Mouse (Mus musculus): ENCODE measurements around the gene Gm7247. TPM values are rescaled to one million over a fixed set of nuclear protein-coding genes. Genes with fewer than 3 reads are reported as not detected.

Gm7247 gene
- not detected for polyA plus RNA-seq (2014; fragmentation: Illumina TruSeq; extraction: RNeasy Lipid Tissue Mini Kit (QIAGEN cat#74804); ENCODE audit: low replicate concordance)

DNA sequence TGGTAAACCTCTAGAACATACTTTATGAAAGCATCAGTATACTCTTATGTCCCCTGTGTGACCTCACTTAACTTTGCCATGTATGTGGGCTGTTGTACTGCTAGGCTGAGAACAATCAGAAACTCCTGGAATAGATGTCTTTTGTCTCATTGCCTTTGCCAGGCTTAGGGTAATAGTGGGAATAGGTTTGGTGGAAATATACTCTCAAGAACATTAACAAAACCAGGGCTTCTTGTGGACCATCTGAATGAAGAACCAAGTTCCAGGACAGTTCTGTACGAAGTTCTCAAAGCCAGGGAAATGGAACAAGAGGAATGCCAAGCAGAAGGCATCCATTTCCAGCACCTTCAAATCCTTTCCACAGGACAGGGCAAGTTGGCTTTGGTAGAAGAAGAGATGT is at the start of gene Gm7247:
Gene Gm7247 (plus strand): TSS at position 301 of the 400 bp plus-strand sequence.

DNA sequence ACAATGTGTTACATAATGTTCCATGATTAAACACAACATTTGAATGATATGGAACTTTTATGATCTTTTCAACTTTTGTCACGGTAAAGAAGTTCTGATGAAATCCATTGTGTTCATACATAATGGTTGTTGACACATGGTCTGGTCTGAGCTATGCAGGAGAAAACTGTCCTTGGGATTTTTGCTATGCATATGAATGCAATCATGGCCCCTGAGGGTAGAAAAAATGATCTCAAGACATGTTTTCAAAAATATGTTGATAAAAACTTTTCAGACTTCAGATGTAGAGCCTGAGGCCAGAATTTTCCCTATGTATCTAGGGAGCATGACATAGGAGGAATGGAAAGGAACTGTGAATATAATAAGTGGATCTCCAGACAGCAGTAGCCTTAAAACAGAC is 49.0 kb downstream of the Gm7247 start, which contains the start of gene Vmn2r88:
Gene Vmn2r88 (plus strand): TSS at position 301 of the 400 bp plus-strand sequence.

DNA sequence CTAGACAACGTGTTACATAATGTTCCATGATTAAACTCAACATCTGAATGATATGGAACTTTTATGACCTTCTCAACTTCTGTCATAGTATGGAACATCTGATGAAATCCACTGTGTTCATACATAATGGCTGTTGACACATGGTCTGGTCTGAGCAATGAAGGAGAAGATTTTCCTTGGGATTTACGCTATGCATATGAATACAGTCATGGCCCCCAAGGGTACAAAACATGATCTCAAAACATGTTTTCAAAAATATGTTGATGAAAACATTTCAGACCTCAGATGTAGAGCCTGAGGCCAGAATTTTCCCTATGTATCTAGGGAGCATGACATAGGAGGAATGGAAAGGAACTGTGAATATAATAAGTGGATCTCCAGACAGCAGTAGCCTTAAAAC is 90.0 kb downstream of the Gm7247 start, which contains the start of gene Vmn2r89:
Gene Vmn2r89 (plus strand): TSS at position 301 of the 400 bp plus-strand sequence.

DNA sequence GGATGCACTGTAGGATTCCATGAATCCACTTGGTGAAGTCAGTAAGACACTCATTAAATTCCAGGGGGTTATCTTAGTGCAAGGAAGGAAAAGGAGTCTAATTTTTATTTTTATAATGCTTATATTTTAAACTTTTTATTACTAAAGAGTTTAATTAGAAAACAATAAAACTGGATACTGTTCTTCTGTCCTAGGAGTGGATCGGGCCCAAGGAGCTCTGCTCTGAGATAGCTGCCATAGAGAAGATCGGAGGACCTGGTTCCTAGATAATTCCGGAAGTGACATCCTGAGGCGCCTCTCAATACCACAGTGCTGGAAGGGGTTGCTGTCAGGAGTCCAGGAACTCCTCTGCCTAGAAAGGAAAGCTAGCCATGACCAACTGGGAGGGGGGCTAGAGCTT is 190.9 kb downstream of the Gm7247 start, which contains the start of gene Gm5622:
Gene Gm5622 (plus strand): TSS at position 301 of the 400 bp plus-strand sequence.

DNA sequence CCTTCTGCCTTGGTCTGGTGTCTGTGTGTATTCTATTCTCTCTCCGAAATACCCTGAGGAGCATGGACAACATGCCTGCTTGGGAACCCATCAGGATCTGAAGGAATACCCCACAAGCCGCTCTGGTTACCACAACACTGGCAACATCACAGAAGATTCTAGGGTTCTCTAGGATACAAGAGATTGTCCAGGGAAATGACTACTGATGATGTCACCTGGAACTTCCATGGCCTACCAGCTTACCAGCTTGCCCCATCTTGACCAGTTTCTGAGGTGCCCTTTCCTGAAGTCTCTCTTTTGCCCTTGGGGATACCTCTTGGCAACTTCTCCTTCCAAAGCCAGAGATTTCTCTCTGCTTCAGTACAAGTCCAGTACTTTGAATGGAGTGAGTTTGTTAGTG is 212.4 kb downstream of the Gm7247 start, which contains the start of gene Gm17175:
Gene Gm17175 (minus strand): TSS at position 101 of the 400 bp plus-strand sequence.

DNA sequence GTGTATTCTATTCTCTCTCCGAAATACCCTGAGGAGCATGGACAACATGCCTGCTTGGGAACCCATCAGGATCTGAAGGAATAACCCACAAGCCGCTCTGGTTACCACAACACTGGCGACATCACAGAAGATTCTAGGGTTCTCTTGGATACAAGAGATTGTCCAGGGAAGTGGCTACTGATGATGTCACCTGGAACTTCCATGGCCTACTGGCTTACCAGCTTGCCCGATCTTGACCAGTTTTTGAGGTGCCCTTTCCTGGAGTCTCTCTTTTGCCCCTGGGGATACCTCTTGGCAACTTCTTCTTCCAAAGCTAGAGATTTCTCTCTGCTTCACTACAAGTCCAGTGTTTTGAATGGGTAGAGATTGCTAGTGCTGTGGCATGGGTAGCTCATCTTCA is 230.5 kb downstream of the Gm7247 start, which contains the start of gene Gm17174:
Gene Gm17174 (minus strand): TSS at position 101 of the 400 bp plus-strand sequence.

DNA sequence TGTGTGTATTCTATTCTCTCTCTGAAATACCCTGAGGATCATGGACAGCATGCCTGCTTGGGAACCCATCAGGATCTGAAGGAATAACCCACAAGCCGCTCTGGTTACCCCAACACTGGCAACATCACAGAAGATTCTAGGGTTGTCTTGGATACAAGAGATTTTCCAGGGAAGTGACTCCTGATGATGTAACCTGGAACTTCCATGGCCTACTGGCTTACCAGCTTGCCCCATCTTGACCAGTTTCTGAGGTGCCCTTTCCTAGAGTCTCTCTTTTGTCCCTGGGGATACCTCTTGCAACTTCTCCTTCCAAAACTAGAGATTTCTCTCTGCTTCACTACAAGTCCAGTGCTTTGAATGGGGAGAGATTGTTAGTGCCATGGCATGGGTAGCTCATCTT is 249.7 kb downstream of the Gm7247 start, which contains the start of gene Gm17078:
Gene Gm17078 (minus strand): TSS at position 101 of the 400 bp plus-strand sequence.

Other genes starting within 250 kb of the Gm7247 start
- not detected for gene Eddm3b, start 247.3 kb upstream of the Gm7247 start, polyA plus RNA-seq (2014; fragmentation: Illumina TruSeq; extraction: RNeasy Lipid Tissue Mini Kit (QIAGEN cat#74804); ENCODE audit: low replicate concordance)
- gene Rnase6, start 237.8 kb upstream of the Gm7247 start, polyA plus RNA-seq (2014; fragmentation: Illumina TruSeq; extraction: RNeasy Lipid Tissue Mini Kit (QIAGEN cat#74804); ENCODE audit: low replicate concordance): 16.6 TPM
- 1,041 TPM for gene Rnase1, start 215.0 kb upstream of the Gm7247 start, polyA plus RNA-seq (2014; fragmentation: Illumina TruSeq; extraction: RNeasy Lipid Tissue Mini Kit (QIAGEN cat#74804); ENCODE audit: low replicate concordance)
- not detected for gene Rnase2b, start 199.5 kb upstream of the Gm7247 start, polyA plus RNA-seq (2014; fragmentation: Illumina TruSeq; extraction: RNeasy Lipid Tissue Mini Kit (QIAGEN cat#74804); ENCODE audit: low replicate concordance)
- not detected for gene Ang2, start 162.6 kb upstream of the Gm7247 start, polyA plus RNA-seq (2014; fragmentation: Illumina TruSeq; extraction: RNeasy Lipid Tissue Mini Kit (QIAGEN cat#74804); ENCODE audit: low replicate concordance)
- gene Ear14, start 158.4 kb upstream of the Gm7247 start, polyA plus RNA-seq (2014; fragmentation: Illumina TruSeq; extraction: RNeasy Lipid Tissue Mini Kit (QIAGEN cat#74804); ENCODE audit: low replicate concordance): not detected
- gene Rnase2a, start 105.6 kb upstream of the Gm7247 start, polyA plus RNA-seq (2014; fragmentation: Illumina TruSeq; extraction: RNeasy Lipid Tissue Mini Kit (QIAGEN cat#74804); ENCODE audit: low replicate concordance): not detected
- gene Vmn2r88, start 49.1 kb downstream of the Gm7247 start, polyA plus RNA-seq (2014; fragmentation: Illumina TruSeq; extraction: RNeasy Lipid Tissue Mini Kit (QIAGEN cat#74804); ENCODE audit: low replicate concordance): not detected
- gene Vmn2r89, start 90.1 kb downstream of the Gm7247 start, polyA plus RNA-seq (2014; fragmentation: Illumina TruSeq; extraction: RNeasy Lipid Tissue Mini Kit (QIAGEN cat#74804); ENCODE audit: low replicate concordance): not detected
- not detected for gene Gm5622, start 191.0 kb downstream of the Gm7247 start, polyA plus RNA-seq (2014; fragmentation: Illumina TruSeq; extraction: RNeasy Lipid Tissue Mini Kit (QIAGEN cat#74804); ENCODE audit: low replicate concordance)
- not detected for gene Gm17175, start 212.3 kb downstream of the Gm7247 start, polyA plus RNA-seq (2014; fragmentation: Illumina TruSeq; extraction: RNeasy Lipid Tissue Mini Kit (QIAGEN cat#74804); ENCODE audit: low replicate concordance)
- gene Gm17174, start 230.4 kb downstream of the Gm7247 start, polyA plus RNA-seq (2014; fragmentation: Illumina TruSeq; extraction: RNeasy Lipid Tissue Mini Kit (QIAGEN cat#74804); ENCODE audit: low replicate concordance): not detected
- not detected for gene Gm17078, start 249.6 kb downstream of the Gm7247 start, polyA plus RNA-seq (2014; fragmentation: Illumina TruSeq; extraction: RNeasy Lipid Tissue Mini Kit (QIAGEN cat#74804); ENCODE audit: low replicate concordance)

Measured in small intestine, adult 10 weeks (tissue).